Mouse (Mus musculus): ENCODE measurements at regions not wholly inside any gene's neighbourhood (a gene's known extent, or its start where the extent isn't known, plus 50 kb on each side); places are given as distances from the start of the nearest gene placed in this dataset.

DNA sequence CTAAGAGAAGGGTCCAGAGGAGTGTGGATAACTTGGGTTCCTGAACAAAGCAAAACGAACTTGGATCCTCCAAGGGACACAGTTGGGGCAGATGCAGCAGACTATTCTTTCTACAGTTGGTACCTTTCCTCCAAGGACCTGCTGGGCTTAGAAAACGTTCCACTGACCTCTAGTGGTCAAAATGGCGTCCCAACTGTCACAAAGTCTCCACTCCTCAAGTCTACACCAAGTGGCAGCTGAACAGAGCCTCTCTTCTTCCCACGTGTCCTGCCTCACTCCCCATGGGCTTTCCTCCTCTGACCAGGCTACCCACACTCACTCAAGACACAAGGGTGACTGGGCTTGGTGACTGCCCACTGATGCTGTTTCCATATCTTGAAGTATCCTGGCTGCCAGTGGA lies 67.1 kb upstream of the Parp11 start:
- Histone ChIP-seq H3K36me3 (replicated peaks) (no peaks in the 10 kb centered on the region), H3K4me3 (replicated peaks) (no peak overlapping the region), H3K4me1 (peaks cover 18% of the 10 kb centered on the region), H3K9ac (no peak overlapping the region), H3K9me3 (no peaks in the 10 kb centered on the region), H3K4me2 (no peak overlapping the region), H3K27me3 (peaks cover 6% of the 10 kb centered on the region; the same call in 1 of the 2 replicates), H3K27ac (no peak overlapping the region)
- WGBS = 13% methylated on average over 4 of the region's 4 CpGs
- ATAC-seq (ENCODE audit: low FRiP score) = no peak

- WGBS = 89% methylated on average over 2 of the region's 2 CpGs
- no peak overlapping the region for H3K4me3 ChIP-seq (replicated peaks)
- ATAC-seq (ENCODE audit: low FRiP score) = no peak
Measured at GRCm38 (mm10) chr6:127381148-127381888, 65.3 kb upstream of the Parp11 start.

DNA sequence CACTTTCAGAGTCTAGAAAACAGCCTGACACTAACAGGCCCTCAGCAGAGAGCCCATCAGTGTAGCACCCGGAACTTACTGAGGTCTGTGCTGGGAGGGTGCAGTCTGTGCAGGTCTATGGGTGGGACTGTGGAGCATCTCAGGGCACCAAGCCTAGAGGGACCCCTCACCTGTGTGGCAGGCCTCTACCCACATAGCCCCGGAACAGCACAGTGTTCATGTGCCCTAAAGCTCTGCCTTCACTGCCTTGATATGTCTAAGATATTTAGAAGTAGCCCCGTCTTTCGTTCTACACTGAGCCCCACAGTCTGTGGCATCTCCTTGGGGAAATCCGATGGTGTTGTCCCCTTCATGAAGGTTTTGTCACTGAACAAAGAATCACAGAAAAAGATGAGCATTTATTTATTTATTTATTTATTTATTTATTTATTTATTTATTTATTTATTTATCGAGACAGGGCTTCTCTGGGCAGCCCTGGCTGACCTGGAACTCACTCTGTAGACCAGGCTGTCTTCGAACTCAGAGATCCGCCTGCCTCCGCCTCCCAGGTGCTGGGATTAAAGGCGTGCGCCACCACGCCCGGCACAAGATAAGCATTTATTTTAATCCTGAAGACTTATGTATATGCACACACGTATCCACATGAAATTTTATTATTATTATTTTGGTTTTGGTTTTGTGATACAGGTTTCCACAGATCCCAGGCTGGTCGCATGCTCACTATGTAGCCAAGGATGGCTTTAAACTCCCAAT lies 55.2 kb upstream of the Parp11 start:
- Histone ChIP-seq H3K27me3 (no peaks in the 10 kb centered on the region), H3K27ac (no peak overlapping the region), H3K9me3 (no peaks in the 10 kb centered on the region), H3K9ac (no peak overlapping the region), H3K36me3 (replicated peaks) (no peaks in the 10 kb centered on the region), H3K4me2 (no peak overlapping the region), H3K4me3 (replicated peaks) (no peak overlapping the region), H3K4me1 (peaks cover 23% of the 10 kb centered on the region)
- WGBS = 95% methylated on average over 15 of the region's 15 CpGs
- ATAC-seq (ENCODE audit: low FRiP score) = no peak

More at GRCm38 (mm10) chr6:127381148-127381888, 65.3 kb upstream of the Parp11 start:
- Histone ChIP-seq H3K9me3 (no peaks in the 10 kb centered on the region), H3K27ac (no peak overlapping the region), H3K4me2 (no peak overlapping the region), H3K4me1 (peaks cover 3% of the 10 kb centered on the region), H3K27me3 (peaks cover 6% of the 10 kb centered on the region; the same call in 1 of the 2 replicates), H3K36me3 (replicated peaks) (no peaks in the 10 kb centered on the region), H3K9ac (no peak overlapping the region)

GRCm38 (mm10) chr6:127392012-127392798 lies 54.4 kb upstream of the Parp11 start:
- 93% methylated on average over 12 of the region's 12 CpGs for WGBS
- no peak overlapping the region for H3K27ac ChIP-seq

DNA sequence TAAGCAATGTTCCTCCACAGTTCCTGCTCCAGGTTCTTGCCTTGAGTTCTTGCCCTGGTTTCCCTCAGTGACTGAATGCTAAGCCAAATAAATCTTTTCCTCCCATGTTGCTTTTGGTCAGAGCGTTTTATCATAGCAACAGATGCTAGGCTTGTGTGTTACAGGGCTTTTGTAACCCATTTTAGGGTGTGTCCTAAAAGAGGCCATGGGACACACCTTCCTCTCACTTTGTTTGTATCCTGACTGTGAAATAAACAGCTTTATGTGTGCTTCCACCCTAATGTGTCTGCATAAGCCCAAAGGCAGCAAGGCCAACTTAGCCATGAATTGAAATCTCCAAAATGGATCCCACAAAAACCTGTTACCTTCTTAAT lies 53.9 kb upstream of the Parp11 start:
- Histone ChIP-seq H3K27ac (no peak overlapping the region), H3K36me3 (replicated peaks) (no peaks in the 10 kb centered on the region), H3K4me2 (no peak overlapping the region), H3K27me3 (no peaks in the 10 kb centered on the region), H3K4me1 (peaks cover 23% of the 10 kb centered on the region), H3K9ac (no peak overlapping the region), H3K9me3 (no peaks in the 10 kb centered on the region), H3K4me3 (replicated peaks) (no peak overlapping the region)
- WGBS = 95% methylated on average over 1 of the region's 1 CpGs
- no peak for ATAC-seq (ENCODE audit: low FRiP score)

More at GRCm38 (mm10) chr6:127392012-127392798, 54.4 kb upstream of the Parp11 start:
- Histone ChIP-seq H3K27me3 (no peaks in the 10 kb centered on the region), H3K4me1 (peaks cover 23% of the 10 kb centered on the region), H3K9ac (no peak overlapping the region), H3K9me3 (no peaks in the 10 kb centered on the region), H3K36me3 (replicated peaks) (no peaks in the 10 kb centered on the region), H3K4me3 (replicated peaks) (no peak overlapping the region), H3K4me2 (no peak overlapping the region)
- no peak for ATAC-seq (ENCODE audit: low FRiP score)

DNA sequence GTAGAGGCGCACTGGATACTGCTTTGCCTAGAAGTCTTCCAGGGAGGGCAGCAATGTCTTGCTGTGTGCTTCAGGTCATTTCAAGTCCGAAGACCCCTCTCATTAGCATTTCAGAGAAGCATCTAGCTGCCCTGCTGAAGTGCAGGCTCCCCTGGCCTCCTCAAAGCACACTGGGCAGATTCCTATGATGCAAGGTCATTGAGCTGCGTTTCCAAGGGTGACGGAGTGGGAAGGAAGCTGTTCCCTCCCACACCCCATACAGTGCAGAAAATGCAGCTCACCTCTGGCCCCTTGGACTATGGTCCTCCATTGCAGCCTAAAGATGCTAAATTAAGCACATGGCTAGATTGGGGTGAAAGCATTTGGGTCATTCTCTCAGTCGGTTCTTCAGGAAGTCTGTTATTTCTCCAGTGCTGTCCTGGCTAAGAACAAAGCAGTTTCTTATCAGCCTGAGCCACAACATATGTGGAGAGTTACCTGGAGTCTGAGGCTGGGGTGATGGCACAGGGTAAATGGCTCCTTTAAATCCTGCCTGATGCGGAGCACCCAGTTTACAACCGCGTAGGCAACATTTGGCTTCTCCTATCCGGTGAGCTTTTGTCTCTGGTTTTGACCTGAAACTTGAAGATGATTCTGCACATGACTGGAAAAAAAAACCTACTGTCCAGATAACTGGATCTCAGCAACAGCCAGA lies 52.6 kb upstream of the Parp11 start:
- Histone ChIP-seq H3K9ac (peak overlapping the region; percentile 29; the same call in 1 of the 2 replicates), H3K4me2 (no peak overlapping the region), H3K27me3 (no peaks in the 10 kb centered on the region), H3K36me3 (replicated peaks) (no peaks in the 10 kb centered on the region), H3K4me1 (peaks cover 23% of the 10 kb centered on the region), H3K4me3 (replicated peaks) (no peak overlapping the region), H3K9me3 (no peaks in the 10 kb centered on the region), H3K27ac (peak overlapping the region; percentile 33)
- peak; percentile 71 for ATAC-seq (ENCODE audit: low FRiP score)
- WGBS = 33% methylated on average over 9 of the region's 9 CpGs
